Mouse (Mus musculus) right cerebral cortex, adult 2 months (tissue): ENCODE results near the gene Ccdc126.
A peak's percentile ranks its signal among the peaks of the same experiment; 100 is the strongest.

Experiments
- DNase-seq, 2 experiments: peaks; one replicate each; pipeline ENCODE4 v3.0.0; 2021 to 2022; ENCODE audit warnings: low spot score in 2 of 2

The Ccdc126 gene

DNA sequence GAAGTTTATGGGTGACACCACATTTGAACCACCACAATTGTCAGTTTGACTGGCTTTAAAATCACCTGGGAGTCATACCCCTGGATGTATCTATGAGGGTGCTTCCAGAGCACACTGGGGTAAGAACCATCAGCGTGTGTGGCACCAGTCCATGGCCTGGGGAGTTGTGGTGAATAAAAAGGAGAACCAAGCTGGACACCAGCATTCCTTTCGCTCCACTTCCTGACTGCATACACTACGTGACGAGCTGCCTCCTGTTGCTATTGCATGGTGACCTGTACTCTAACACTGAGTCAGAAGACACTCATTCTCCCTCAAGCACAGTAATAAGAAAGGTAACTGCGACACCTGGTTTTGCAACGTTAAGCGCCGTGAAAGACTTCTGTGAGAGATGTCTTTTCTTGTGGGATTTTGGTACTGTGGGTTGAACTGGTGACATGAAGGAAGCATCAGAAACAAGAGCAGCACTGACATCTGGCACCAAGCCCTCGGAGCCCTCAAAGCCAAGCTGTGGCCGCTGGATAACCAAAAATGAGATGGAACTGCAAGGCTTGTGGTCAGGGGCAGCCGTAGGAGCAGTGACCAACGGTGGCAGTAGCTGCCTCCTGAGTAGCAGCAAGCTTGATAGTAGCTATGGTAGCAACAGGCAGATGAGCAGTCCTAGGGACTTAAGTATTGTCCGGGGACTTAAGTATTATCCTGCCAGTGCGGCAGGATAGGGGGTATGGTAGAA lies 24.8 kb downstream of the Ccdc126 start:
- DNase-seq: no peak

DNA sequence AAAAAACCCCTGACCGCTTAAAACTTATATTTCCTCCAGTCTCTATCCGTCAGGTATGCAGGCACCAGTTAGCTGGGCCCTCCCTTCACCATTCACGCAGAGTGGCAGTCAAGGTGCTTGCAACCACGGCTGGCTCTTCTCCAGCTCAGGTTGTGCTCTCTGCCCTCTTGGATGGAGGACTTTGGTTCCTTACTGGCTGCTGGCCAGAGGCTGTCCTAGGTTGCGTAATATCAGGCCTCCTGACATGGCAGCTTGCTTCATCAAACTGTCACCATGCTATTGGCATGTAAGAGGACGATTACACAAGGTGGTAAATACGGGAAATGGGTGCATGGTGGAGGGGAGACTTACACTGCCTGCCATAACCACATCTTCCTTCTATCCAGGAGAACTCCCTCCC lies 30.8 kb downstream of the Ccdc126 start:
- DNase-seq: no peak

DNA sequence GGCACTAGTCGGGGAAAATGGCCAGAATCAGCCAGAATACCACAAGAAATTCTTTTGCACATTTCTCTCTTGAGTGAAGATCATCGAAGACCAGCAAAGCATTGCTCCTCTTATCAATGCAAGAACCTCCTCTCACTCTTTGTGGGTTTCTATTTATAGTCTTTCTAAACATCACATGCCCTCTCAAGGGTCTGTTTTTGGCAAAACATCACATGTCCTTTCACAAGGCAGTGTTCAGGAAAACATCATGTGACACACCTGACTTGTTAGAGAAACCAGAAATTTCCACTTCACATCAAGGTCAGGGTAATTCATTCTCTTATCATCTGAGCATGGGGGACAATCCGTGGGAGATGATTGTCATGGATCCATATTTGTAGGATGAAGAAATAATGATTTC lies 35.5 kb downstream of the Ccdc126 start:
- no peak for DNase-seq

DNA sequence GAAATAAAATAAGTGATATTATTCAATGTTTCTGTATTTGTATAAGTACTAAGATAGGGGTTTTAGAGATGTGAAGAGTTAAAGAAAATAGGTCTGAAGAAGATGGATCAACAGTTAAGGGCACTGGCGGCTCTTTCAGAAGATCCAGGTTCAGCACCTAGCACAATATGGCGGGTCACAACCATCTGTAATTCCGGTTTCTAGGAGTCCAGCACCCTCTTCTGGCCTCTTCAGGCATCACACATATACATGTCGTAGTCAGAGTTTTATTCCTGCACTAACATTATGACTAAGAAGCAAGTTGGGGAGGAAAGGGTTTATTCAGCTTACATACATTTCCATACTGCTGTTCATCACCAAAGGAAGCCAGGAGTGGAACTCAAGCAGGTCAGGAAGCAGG lies 36.1 kb downstream of the Ccdc126 start:
- DNase-seq: no peak

DNA sequence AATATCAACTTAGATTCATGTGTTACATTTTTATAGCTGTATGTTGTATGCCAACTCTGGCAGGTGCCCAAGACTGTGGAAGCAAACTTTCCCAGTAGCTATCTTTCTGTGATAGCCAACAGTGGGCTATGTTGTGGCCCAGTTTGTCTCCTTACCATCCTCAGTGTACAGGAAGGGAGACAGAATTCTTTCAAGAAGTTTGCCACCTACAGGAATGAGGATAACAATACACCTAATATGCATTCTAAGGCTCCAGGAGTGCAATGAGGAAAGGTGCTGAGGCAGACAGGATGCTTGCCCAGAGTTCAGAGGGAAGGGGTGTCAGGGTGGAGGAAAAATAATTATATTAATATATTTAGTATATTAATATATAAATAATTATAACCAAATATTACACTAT lies 41.3 kb downstream of the Ccdc126 start:
- no peak for DNase-seq

DNA sequence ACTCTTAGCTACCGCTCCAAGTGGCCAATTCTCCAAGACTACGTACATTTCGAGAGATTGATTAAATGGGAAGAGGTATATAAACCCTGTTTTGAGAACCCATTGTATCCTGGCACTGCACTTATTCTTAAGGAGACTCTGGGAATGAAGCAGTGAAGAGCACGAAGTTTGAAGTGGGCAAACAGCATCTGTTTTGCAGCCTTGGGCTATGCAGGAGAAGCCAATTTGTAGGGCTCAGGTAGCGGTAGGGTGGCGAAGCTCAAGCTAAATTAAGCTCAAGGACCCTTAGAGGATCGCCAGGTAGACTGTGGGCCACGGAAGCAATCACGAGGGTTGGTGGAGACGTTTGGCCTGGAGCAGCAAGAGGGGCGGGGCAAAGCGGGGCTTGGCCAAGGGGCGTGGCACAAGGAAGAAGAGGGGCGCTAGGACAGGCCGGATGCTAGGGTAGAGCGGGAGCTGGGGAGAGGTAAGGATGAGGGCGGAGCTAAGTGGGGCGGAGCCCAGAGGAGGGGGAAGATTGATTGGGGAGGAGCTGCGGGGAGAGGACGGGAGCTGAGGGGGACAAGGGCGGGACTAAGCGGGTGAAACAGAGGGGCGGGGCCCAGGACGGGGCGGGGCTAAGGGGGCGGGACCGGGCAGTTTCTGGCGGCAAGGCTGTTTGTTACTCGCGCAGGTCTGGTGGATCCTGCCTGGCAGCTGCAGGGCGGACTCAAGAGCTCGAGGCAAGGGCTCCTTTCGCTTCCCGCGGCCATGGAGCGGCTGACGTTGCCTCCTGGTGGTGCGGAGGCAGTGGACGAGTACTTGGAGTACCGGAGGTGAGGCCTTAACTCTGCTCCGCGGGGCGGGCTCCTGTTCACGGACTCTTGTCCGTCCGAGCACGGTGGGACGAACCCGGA lies 48.3 kb downstream of the Ccdc126 start, which contains the start of gene Fam221a:
Fam221a (plus strand) TSS at position 581 of the 896 bp plus-strand sequence.
- DNase-seq: peak; percentile 48 to 57

DNA sequence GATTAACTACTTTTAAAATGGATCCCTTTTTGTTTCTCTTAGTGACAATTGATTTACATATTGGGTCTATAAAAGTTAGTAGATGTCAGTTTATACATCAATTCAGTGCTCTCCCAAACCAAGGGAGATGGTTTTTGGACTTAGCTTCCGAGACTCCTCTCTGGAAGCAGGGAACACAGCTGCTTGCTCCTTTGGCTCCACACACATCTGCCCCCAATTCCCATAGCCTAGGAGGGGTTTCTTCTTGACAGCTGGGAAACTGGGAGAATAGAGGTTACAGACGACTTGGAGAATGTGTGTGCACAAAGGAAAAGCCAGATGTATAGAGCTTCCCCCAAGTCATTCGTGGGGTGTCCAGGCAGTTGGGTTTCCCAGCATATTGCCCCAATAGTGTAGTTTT lies 49.1 kb downstream of the Ccdc126 start:
- DNase-seq: no peak

DNA sequence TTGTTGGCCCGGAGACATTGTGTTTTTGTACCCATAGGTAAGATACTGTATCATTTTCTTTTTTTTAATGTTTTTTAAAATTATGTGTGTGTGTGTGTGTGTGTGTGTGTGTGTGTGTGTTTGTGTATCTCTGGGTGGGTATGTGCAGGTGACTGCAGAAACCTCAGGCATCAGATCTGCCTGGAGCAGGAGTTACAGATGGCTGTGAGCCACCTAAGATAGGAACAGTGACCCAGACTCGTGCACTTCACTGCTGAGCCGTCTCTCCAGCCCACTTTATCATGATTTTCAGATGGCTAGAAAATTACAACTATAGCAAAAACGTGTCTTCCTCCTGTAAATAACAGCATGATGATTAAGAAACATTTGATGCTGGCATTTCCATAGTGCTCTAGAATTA lies 53.6 kb downstream of the Ccdc126 start:
- no peak for DNase-seq

DNA sequence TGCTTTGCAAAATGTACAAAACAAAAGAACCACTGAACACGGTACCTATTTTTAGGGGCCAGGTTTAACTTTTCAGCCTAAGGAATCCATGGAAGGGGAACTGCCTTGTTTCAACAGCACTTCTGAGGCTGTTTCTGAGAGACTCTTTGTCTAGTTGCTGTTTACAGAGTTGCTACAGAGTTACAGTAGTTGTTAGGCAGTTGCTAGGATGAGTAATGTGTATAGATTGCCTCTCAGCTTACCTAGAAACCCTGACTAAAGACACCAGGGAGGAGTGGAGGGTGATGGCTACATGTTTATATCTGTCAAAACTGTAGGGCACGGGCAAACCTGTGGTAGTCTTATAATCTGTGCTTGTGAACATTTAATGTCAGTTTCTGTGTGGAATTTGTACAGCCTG lies 54.9 kb downstream of the Ccdc126 start:
- DNase-seq: no peak

DNA sequence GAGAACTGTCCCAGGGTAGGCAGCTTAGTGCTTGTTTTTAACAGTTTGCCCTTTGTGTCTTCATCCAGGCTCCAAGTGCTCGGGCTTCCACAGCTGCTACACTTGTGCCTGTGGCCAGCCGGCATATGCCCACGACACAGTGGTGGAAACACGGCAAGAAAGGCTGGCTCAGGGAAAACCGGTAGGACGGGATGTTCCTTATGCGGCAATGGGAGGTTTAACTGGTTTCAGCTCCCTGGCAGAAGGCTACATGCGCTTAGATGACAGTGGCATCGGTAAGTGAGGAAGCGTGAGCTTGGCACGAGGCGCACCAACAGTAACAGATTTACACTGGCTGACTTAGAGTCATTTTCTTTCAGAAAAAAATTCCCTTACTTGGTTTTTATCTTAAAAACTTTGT lies 59.3 kb downstream of the Ccdc126 start:
- no peak for DNase-seq
